8 mouse cellular contexts compared by ENCODE assay signal in genomic region chr12:113100448-113101076, GRCm38 (mm10). TPM values are rescaled to one million over a fixed set of nuclear protein-coding genes. Genes with fewer than 3 reads are reported as not detected.
DNase-seq lines count a peak whose midpoint lies in the region; ATAC-seq and TF ChIP-seq lines count a peak whose summit lies in the region.

No protein-coding gene starts in this region.

- no peak for TF ChIP-seq POLR2A in kidney, adult 2 months (IDR thresholded peaks at IDR 0.05; ENCODE audit: low read depth, low read length)

- H3K4me1 ChIP-seq in kidney, adult 2 months (ENCODE audit: control insufficient read depth, insufficient read depth, low read length) = 0 out of 2 replicates have a peak, but pooled peaks cover 11% of the 10 kb centered on the region
- H3K4me1 ChIP-seq in ES-E14 (ENCODE audit: control insufficient read depth in 2 of 2, insufficient read depth in 2 of 2, low read length in 2 of 2, poor library complexity in 1 of 2) = peaks cover 10 to 43% of the 10 kb centered on the region in 2 experiments; a peak in 2 of 4 replicates
- H3K4me1 ChIP-seq in hindbrain, embryonic 12.5 days = peaks cover 49% of the 10 kb centered on the region
- H3K4me1 ChIP-seq in midbrain, embryonic 14.5 days (ENCODE audit: control insufficient read depth, insufficient read depth, low read length) = peaks cover 26% of the 10 kb centered on the region

- no peaks in the 10 kb centered on the region for H3K27me3 ChIP-seq in kidney, adult 2 months (replicated peaks; ENCODE audit: control insufficient read depth, insufficient read depth, low read length)
- no peaks in the 10 kb centered on the region for H3K27me3 ChIP-seq in hindbrain, embryonic 12.5 days
- H3K27me3 ChIP-seq in midbrain, embryonic 14.5 days (ENCODE audit: control insufficient read depth, insufficient read depth, low read length) = no peaks in the 10 kb centered on the region

- no peak overlapping the region for H3K27ac ChIP-seq in kidney, adult 2 months (ENCODE audit: insufficient read depth, low read depth, low read length)
- H3K27ac ChIP-seq in ES-E14 (ENCODE audit: insufficient read depth, low read depth, low read length, poor library complexity, severe bottlenecking) = no peak overlapping the region
- H3K27ac ChIP-seq in hindbrain, embryonic 12.5 days = peak overlapping the region; percentile 12; the same call in 1 of the 2 replicates
- H3K27ac ChIP-seq in midbrain, embryonic 14.5 days (replicated peaks; ENCODE audit: low read depth, low read length) = 0 out of 2 replicates have a peak overlapping the region, but pooled peaks have one; percentile 26

- no peaks in the 10 kb centered on the region for H3K9me3 ChIP-seq in ES-E14 (ENCODE audit: control insufficient read depth, insufficient read depth, low read depth, low read length)
- no peaks in the 10 kb centered on the region for H3K9me3 ChIP-seq in hindbrain, embryonic 12.5 days (replicated peaks)
- H3K9me3 ChIP-seq in midbrain, embryonic 14.5 days (ENCODE audit: control insufficient read depth, low read length) = no peaks in the 10 kb centered on the region

- no peak for ATAC-seq in hindbrain, embryonic 12.5 days (ENCODE audit: low FRiP score)
- ATAC-seq in midbrain, embryonic 14.5 days (ENCODE audit: low FRiP score, low TSS enrichment) = no peak
- no peak for ATAC-seq in erythroblast, adult 5-6 weeks (replicated peaks; ENCODE audit: low FRiP score, poor library complexity, severe bottlenecking)

- H3K9ac ChIP-seq in ES-E14 (ENCODE audit: insufficient read depth, low read depth, low read length, poor library complexity, severe bottlenecking) = 0 out of 2 replicates have a peak overlapping the region, but pooled peaks have one; percentile 5
- H3K9ac ChIP-seq in hindbrain, embryonic 12.5 days = peak overlapping the region; percentile 99; the same call in 1 of the 2 replicates
- no peak overlapping the region for H3K9ac ChIP-seq in midbrain, embryonic 14.5 days (replicated peaks; ENCODE audit: low read length)

- TF ChIP-seq CTCF in kidney, adult 2 months (conservative IDR thresholded peaks at IDR 0.05; ENCODE audit: insufficient read depth, insufficient read length, low read depth, low read length) = no peak

- 62% methylated on average over 5 of the region's 5 CpGs for WGBS in kidney, adult 2 months
- 71% methylated on average over 5 of the region's 5 CpGs for WGBS in hindbrain, embryonic 12.5 days
- 81% methylated on average over 5 of the region's 5 CpGs for whole genome bisulfite sequencing in midbrain, embryonic 14.5 days

- 0 out of 2 replicates have a peak overlapping the region, but pooled peaks have one; percentile 95 for H3K4me2 ChIP-seq in hindbrain, embryonic 12.5 days (replicated peaks)
- no peak overlapping the region for H3K4me2 ChIP-seq in midbrain, embryonic 14.5 days (ENCODE audit: low read length)

- in situ Hi-C loops in ES-E14 (cut with MboI; ENCODE audit: low sequenced_read_pairs in 2 of 2, unreplicated experiment in 2 of 2) = no loop called here

- H3K36me3 ChIP-seq in kidney, adult 2 months (ENCODE audit: control insufficient read depth, insufficient read depth, low read length) = no peaks in the 10 kb centered on the region
- H3K36me3 ChIP-seq in ES-E14 (ENCODE audit: control insufficient read depth, insufficient read depth, low read length, poor library complexity, severe bottlenecking) = no peaks in the 10 kb centered on the region; the same call in 1 of the 2 replicates
- H3K36me3 ChIP-seq in hindbrain, embryonic 12.5 days = 0 out of 2 replicates have a peak, but pooled peaks cover 4% of the 10 kb centered on the region
- no peaks in the 10 kb centered on the region for H3K36me3 ChIP-seq in midbrain, embryonic 14.5 days (ENCODE audit: control insufficient read depth, insufficient read depth, low read length)

- no peak overlapping the region for H3K4me3 ChIP-seq in kidney, adult 2 months (ENCODE audit: insufficient read depth, low read depth, low read length)
- no peak overlapping the region for H3K4me3 ChIP-seq in ES-E14 (ENCODE audit: insufficient read depth in 1 of 2, low read depth in 1 of 2, low read length in 2 of 2, poor library complexity in 1 of 2, severe bottlenecking in 1 of 2)
- no peak overlapping the region for H3K4me3 ChIP-seq in hindbrain, embryonic 12.5 days
- H3K4me3 ChIP-seq in midbrain, embryonic 14.5 days (replicated peaks; ENCODE audit: low read depth, low read length) = no peak overlapping the region

- peak; percentile 40 for DNase-seq in kidney, adult 2 months
- DNase-seq in kidney, postnatal 4 days = no peak
- no peak for DNase-seq in ES-E14 (ENCODE audit: low read depth, low spot score)
- DNase-seq in cerebellum, postnatal 36 days = peak; percentile 67 to 70
- DNase-seq in midbrain, embryonic 14.5 days = peak; percentile 24
- no peak for DNase-seq in right cerebral cortex, postnatal 14 days

TF ChIP-seq in ES-E14, 5 proteins besides CTCF, POLR2A, EP300 and RAD21:
- TF ChIP-seq HCFC1 (IDR thresholded peaks at IDR 0.05; ENCODE audit: borderline replicate concordance, insufficient read depth, low read length) (no peak), ZC3H11A (IDR thresholded peaks at IDR 0.05; ENCODE audit: borderline replicate concordance, low read depth, low read length) (no peak), ZNF384 (IDR thresholded peaks at IDR 0.05; ENCODE audit: low read depth, low read length) (no peak), MAFK (IDR thresholded peaks at IDR 0.05; ENCODE audit: insufficient read depth, low read depth, low read length) (no peak), CHD2 (IDR thresholded peaks at IDR 0.05; ENCODE audit: low read depth, low read length) (no peak)

RNA-seq across cellular contexts. Expression of gene Mta1, which starts 2.5 kb away (rescaled TPM):
- 39.0 and 44.4 TPM in 2 replicates for polyA plus RNA-seq in kidney, adult 2 months (2012; rRNA removed)
- 30.3 and 49.7 TPM in 2 replicates for total RNA-seq in ES-E14 (2012; rRNA removed)
- polyA plus RNA-seq in hindbrain, embryonic 12.5 days (2016; fragmentation: Nextera tagmentation; extraction: Ambion mirVana) = 16.9 and 18.9 TPM in 2 replicates
- polyA plus RNA-seq in midbrain, embryonic 14.5 days (2014; fragmentation: Nextera tagmentation; extraction: Ambion mirVana) = 20.8 and 22.0 TPM in 2 replicates
- 14.8 and 15.0 TPM in 2 replicates for total RNA-seq in erythroblast, adult 5-6 weeks (2015; ENCODE audit: low replicate concordance)
- total RNA-seq in erythroblast, adult 5-6 weeks (2017; ENCODE audit: low replicate concordance) = 8.5 and 13.6 TPM in 2 replicates

RNA-seq across cellular contexts. Expression of gene Tex22, which starts 26.3 kb away (rescaled TPM):
- 0.16 and 0.46 TPM in 2 replicates for polyA plus RNA-seq in kidney, adult 2 months (2012; rRNA removed)
- total RNA-seq in ES-E14 (2012; rRNA removed) = 0.22 and 0.79 TPM in 2 replicates
- polyA plus RNA-seq in hindbrain, embryonic 12.5 days (2016; fragmentation: Nextera tagmentation; extraction: Ambion mirVana) = not detected in 2 replicates
- polyA plus RNA-seq in midbrain, embryonic 14.5 days (2014; fragmentation: Nextera tagmentation; extraction: Ambion mirVana) = 0.43 TPM in 1 of 2 replicates, not detected in the other
- not detected in 2 replicates for total RNA-seq in erythroblast, adult 5-6 weeks (2015; ENCODE audit: low replicate concordance)
- total RNA-seq in erythroblast, adult 5-6 weeks (2017; ENCODE audit: low replicate concordance) = 0.42 TPM in 1 of 2 replicates, not detected in the other

RNA-seq across cellular contexts. Expression of gene Crip2, which starts 39.5 kb away (rescaled TPM):
- polyA plus RNA-seq in kidney, adult 2 months (2012; rRNA removed) = 221 and 233 TPM in 2 replicates
- 54.6 and 62.2 TPM in 2 replicates for total RNA-seq in ES-E14 (2012; rRNA removed)
- polyA plus RNA-seq in hindbrain, embryonic 12.5 days (2016; fragmentation: Nextera tagmentation; extraction: Ambion mirVana) = 217 and 245 TPM in 2 replicates
- 297 and 329 TPM in 2 replicates for polyA plus RNA-seq in midbrain, embryonic 14.5 days (2014; fragmentation: Nextera tagmentation; extraction: Ambion mirVana)
- 6.9 and 9.0 TPM in 2 replicates for total RNA-seq in erythroblast, adult 5-6 weeks (2015; ENCODE audit: low replicate concordance)
- total RNA-seq in erythroblast, adult 5-6 weeks (2017; ENCODE audit: low replicate concordance) = 3.6 and 3.9 TPM in 2 replicates

RNA-seq across cellular contexts. Expression of gene Crip1, which starts 45.6 kb away (rescaled TPM):
- 195 and 229 TPM in 2 replicates for polyA plus RNA-seq in kidney, adult 2 months (2012; rRNA removed)
- 173 and 210 TPM in 2 replicates for total RNA-seq in ES-E14 (2012; rRNA removed)
- polyA plus RNA-seq in hindbrain, embryonic 12.5 days (2016; fragmentation: Nextera tagmentation; extraction: Ambion mirVana) = 84.5 and 90.8 TPM in 2 replicates
- 16.5 and 26.8 TPM in 2 replicates for polyA plus RNA-seq in midbrain, embryonic 14.5 days (2014; fragmentation: Nextera tagmentation; extraction: Ambion mirVana)
- 111 and 139 TPM in 2 replicates for total RNA-seq in erythroblast, adult 5-6 weeks (2015; ENCODE audit: low replicate concordance)
- total RNA-seq in erythroblast, adult 5-6 weeks (2017; ENCODE audit: low replicate concordance) = 75.3 and 179 TPM in 2 replicates

RNA-seq across cellular contexts. Expression of gene Tedc1, which starts 55.7 kb away (rescaled TPM):
- 1.0 and 1.3 TPM in 2 replicates for polyA plus RNA-seq in kidney, adult 2 months (2012; rRNA removed)
- 30.3 and 48.0 TPM in 2 replicates for total RNA-seq in ES-E14 (2012; rRNA removed)
- polyA plus RNA-seq in hindbrain, embryonic 12.5 days (2016; fragmentation: Nextera tagmentation; extraction: Ambion mirVana) = 34.1 and 38.5 TPM in 2 replicates
- polyA plus RNA-seq in midbrain, embryonic 14.5 days (2014; fragmentation: Nextera tagmentation; extraction: Ambion mirVana) = 11.9 and 14.1 TPM in 2 replicates
- 1.0 and 1.9 TPM in 2 replicates for total RNA-seq in erythroblast, adult 5-6 weeks (2015; ENCODE audit: low replicate concordance)
- total RNA-seq in erythroblast, adult 5-6 weeks (2017; ENCODE audit: low replicate concordance) = 7.5 and 8.2 TPM in 2 replicates

Comparison
In these comparisons a context has a peak if more than half of its experiments do, and no peak if none do; other contexts are left out.
1. DNase-seq: peak in kidney, adult 2 months (single experiment), cerebellum, postnatal 36 days (2 of 2) and midbrain, embryonic 14.5 days (single experiment); none in kidney, postnatal 4 days (0 of 2), ES-E14 (single experiment) and right cerebral cortex, postnatal 14 days (single experiment).
2. H3K27ac ChIP-seq: peak in hindbrain, embryonic 12.5 days (single experiment) and midbrain, embryonic 14.5 days (single experiment); none in kidney, adult 2 months (single experiment) and ES-E14 (single experiment).